9 mouse cellular contexts compared by ENCODE assay signal in genomic region chr3:87985505-87986320, GRCm38 (mm10). TPM values are rescaled to one million over a fixed set of nuclear protein-coding genes. Genes with fewer than 3 reads are reported as not detected.
DNase-seq lines count a peak whose midpoint lies in the region; ATAC-seq lines count a peak whose summit lies in the region.
"Had no signal": no experiment of that assay in that cellular context is flagged by ENCODE, and none has a peak within 500 bp of the region (broad histone marks: within the 10 kb centered on the region; RNA-seq: fewer than 3 reads in every experiment).

No protein-coding gene starts in this region.

- H3K27ac ChIP-seq in midbrain, embryonic 11.5 days (ENCODE audit: low read depth, low read length) = peak overlapping the region; percentile 71
- no peak overlapping the region for H3K27ac ChIP-seq in midbrain, embryonic 16.5 days (ENCODE audit: low read length)
- H3K27ac ChIP-seq in kidney, embryonic 15.5 days = peak overlapping the region; percentile 82
- H3K27ac ChIP-seq in stomach, embryonic 14.5 days (ENCODE audit: low read length) = peak overlapping the region; percentile 61; the same call in 1 of the 2 replicates

- peak; percentile 41 to 58 for DNase-seq in adrenal gland, adult (ENCODE audit: inconsistent age in 2 of 2, low spot score in 1 of 2)
- DNase-seq in adrenal gland, postnatal 14 days = no peak
- DNase-seq in midbrain, embryonic 11.5 days (ENCODE audit: low spot score, missing footprints) = peak; percentile 93
- DNase-seq in right cerebral cortex, postnatal 10 days (ENCODE audit: low spot score in 2 of 2) = no peak
- no peak for DNase-seq in gastrocnemius, postnatal 36 days

- 37% methylated on average over 12 of the region's 12 CpGs for WGBS in midbrain, embryonic 11.5 days
- WGBS in midbrain, embryonic 16.5 days = 24% methylated on average over 12 of the region's 12 CpGs
- WGBS in kidney, embryonic 15.5 days = 38% methylated on average over 12 of the region's 12 CpGs
- WGBS in stomach, embryonic 14.5 days = 37% methylated on average over 12 of the region's 12 CpGs

- intact Hi-C loops in gastrocnemius, postnatal 36 days (cut with DNase I) = loop anchor here (2.0 kb wide), 1 partner anchor 49 kb away; no protein-coding TSS in a partner anchor

- peak overlapping the region; percentile 42; the same call in 1 of the 2 replicates for H3K9ac ChIP-seq in midbrain, embryonic 11.5 days (ENCODE audit: low read length)
- no peak overlapping the region for H3K9ac ChIP-seq in midbrain, embryonic 16.5 days (ENCODE audit: low read depth, low read length)
- 0 out of 2 replicates have a peak overlapping the region, but pooled peaks have one; percentile 14 for H3K9ac ChIP-seq in kidney, embryonic 15.5 days
- no peak overlapping the region for H3K9ac ChIP-seq in stomach, embryonic 14.5 days (replicated peaks; ENCODE audit: low read depth, low read length)

- no peaks in the 10 kb centered on the region for H3K27me3 ChIP-seq in midbrain, embryonic 11.5 days (ENCODE audit: control insufficient read depth, insufficient read depth, low read length)
- peaks cover 2% of the 10 kb centered on the region; the same call in 1 of the 2 replicates for H3K27me3 ChIP-seq in midbrain, embryonic 16.5 days (ENCODE audit: control insufficient read depth, insufficient read depth, low read depth, low read length)
- H3K27me3 ChIP-seq in kidney, embryonic 15.5 days = peaks cover 24% of the 10 kb centered on the region
- peaks cover 9% of the 10 kb centered on the region; the same call in 1 of the 2 replicates for H3K27me3 ChIP-seq in stomach, embryonic 14.5 days (ENCODE audit: control insufficient read depth, insufficient read depth, low read length)

- ATAC-seq in midbrain, embryonic 11.5 days (ENCODE audit: low FRiP score) = 0 out of 2 replicates have a peak, but pooled peaks have one; percentile 14
- no peak for ATAC-seq in midbrain, embryonic 16.5 days
- no peak for ATAC-seq in kidney, embryonic 15.5 days (replicated peaks; ENCODE audit: low FRiP score)
- ATAC-seq in stomach, embryonic 14.5 days (ENCODE audit: insufficient number of reproducible peaks, insufficient read depth, low FRiP score, low read depth) = no peak

- H3K36me3 ChIP-seq in midbrain, embryonic 11.5 days (ENCODE audit: control insufficient read depth, insufficient read depth, low read length) = no peaks in the 10 kb centered on the region
- H3K36me3 ChIP-seq in midbrain, embryonic 16.5 days (ENCODE audit: control insufficient read depth, insufficient read depth, low read length) = no peaks in the 10 kb centered on the region
- H3K36me3 ChIP-seq in kidney, embryonic 15.5 days = no peaks in the 10 kb centered on the region
- H3K36me3 ChIP-seq in stomach, embryonic 14.5 days (ENCODE audit: control insufficient read depth, insufficient read depth, low read length) = no peaks in the 10 kb centered on the region

- peak overlapping the region; percentile 18 for H3K4me2 ChIP-seq in midbrain, embryonic 11.5 days
- no peak overlapping the region for H3K4me2 ChIP-seq in midbrain, embryonic 16.5 days (ENCODE audit: low read length)
- H3K4me2 ChIP-seq in kidney, embryonic 15.5 days = peak overlapping the region; percentile 27; the same call in 1 of the 2 replicates
- H3K4me2 ChIP-seq in stomach, embryonic 14.5 days (replicated peaks; ENCODE audit: low read depth, low read length) = no peak overlapping the region

- H3K9me3 ChIP-seq in midbrain, embryonic 11.5 days (ENCODE audit: control insufficient read depth, low read length) = no peaks in the 10 kb centered on the region
- no peaks in the 10 kb centered on the region for H3K9me3 ChIP-seq in midbrain, embryonic 16.5 days (replicated peaks; ENCODE audit: control insufficient read depth, low read length, poor library complexity, severe bottlenecking)
- no peaks in the 10 kb centered on the region for H3K9me3 ChIP-seq in kidney, embryonic 15.5 days (replicated peaks)
- H3K9me3 ChIP-seq in stomach, embryonic 14.5 days (ENCODE audit: control insufficient read depth, low read depth, low read length) = no peaks in the 10 kb centered on the region

- H3K4me3 ChIP-seq in midbrain, embryonic 11.5 days (ENCODE audit: low read depth, low read length) = no peak overlapping the region
- no peak overlapping the region for H3K4me3 ChIP-seq in midbrain, embryonic 16.5 days (ENCODE audit: low read depth, low read length)
- no peak overlapping the region for H3K4me3 ChIP-seq in kidney, embryonic 15.5 days (replicated peaks)
- no peak overlapping the region for H3K4me3 ChIP-seq in stomach, embryonic 14.5 days (ENCODE audit: low read depth, low read length)

- H3K4me1 ChIP-seq in midbrain, embryonic 11.5 days (ENCODE audit: control insufficient read depth, insufficient read depth, low read length) = peaks cover 67% of the 10 kb centered on the region
- H3K4me1 ChIP-seq in midbrain, embryonic 16.5 days (ENCODE audit: control insufficient read depth, insufficient read depth, low read length) = peaks cover 23% of the 10 kb centered on the region
- H3K4me1 ChIP-seq in kidney, embryonic 15.5 days = peaks cover 76% of the 10 kb centered on the region
- H3K4me1 ChIP-seq in stomach, embryonic 14.5 days (ENCODE audit: control insufficient read depth, insufficient read depth, low read length) = peaks cover 58% of the 10 kb centered on the region

RNA-seq across cellular contexts. Expression of gene Bcan, which starts 14.3 kb away (rescaled TPM):
- total RNA-seq in adrenal gland, postnatal 14 days (2021) = 28.5 and 31.5 TPM in 2 replicates
- 0.37 and 0.44 TPM in 2 replicates for polyA plus RNA-seq in midbrain, embryonic 11.5 days (2014; fragmentation: Nextera tagmentation; extraction: Ambion mirVana)
- polyA plus RNA-seq in midbrain, embryonic 16.5 days (2015; fragmentation: Nextera tagmentation; extraction: Ambion mirVana) = 51.5 and 96.9 TPM in 2 replicates
- 0.17 and 0.33 TPM in 2 replicates for polyA plus RNA-seq in kidney, embryonic 15.5 days (2015; fragmentation: Nextera tagmentation; extraction: Ambion mirVana)
- 0.10 and 0.27 TPM in 2 replicates for polyA plus RNA-seq in stomach, embryonic 14.5 days (2014; fragmentation: Nextera tagmentation; extraction: Ambion mirVana)
- total RNA-seq in gastrocnemius, postnatal 36 days (2021) = under 1 TPM; 0.08 to 0.17 TPM
- total RNA-seq: hematopoietic stem cell, adult 5-6 weeks had no signal

RNA-seq across cellular contexts. Expression of gene Nes, which starts 14.8 kb away (rescaled TPM):
- 14.5 and 23.0 TPM in 2 replicates for total RNA-seq in adrenal gland, postnatal 14 days (2021)
- 70.3 and 85.4 TPM in 2 replicates for polyA plus RNA-seq in midbrain, embryonic 11.5 days (2014; fragmentation: Nextera tagmentation; extraction: Ambion mirVana)
- polyA plus RNA-seq in midbrain, embryonic 16.5 days (2015; fragmentation: Nextera tagmentation; extraction: Ambion mirVana) = 14.1 and 21.8 TPM in 2 replicates
- polyA plus RNA-seq in kidney, embryonic 15.5 days (2015; fragmentation: Nextera tagmentation; extraction: Ambion mirVana) = 31.1 and 34.6 TPM in 2 replicates
- polyA plus RNA-seq in stomach, embryonic 14.5 days (2014; fragmentation: Nextera tagmentation; extraction: Ambion mirVana) = 10.5 and 10.6 TPM in 2 replicates
- total RNA-seq in gastrocnemius, postnatal 36 days (2021) = 10 to 100 TPM; 15.4 to 20.5 TPM

RNA-seq across cellular contexts. Expression of gene Crabp2, which starts 37.2 kb away (rescaled TPM):
- not detected in 2 replicates for total RNA-seq in adrenal gland, postnatal 14 days (2021)
- 539 and 540 TPM in 2 replicates for polyA plus RNA-seq in midbrain, embryonic 11.5 days (2014; fragmentation: Nextera tagmentation; extraction: Ambion mirVana)
- 42.5 and 44.4 TPM in 2 replicates for polyA plus RNA-seq in midbrain, embryonic 16.5 days (2015; fragmentation: Nextera tagmentation; extraction: Ambion mirVana)
- 81.1 and 82.3 TPM in 2 replicates for polyA plus RNA-seq in kidney, embryonic 15.5 days (2015; fragmentation: Nextera tagmentation; extraction: Ambion mirVana)
- polyA plus RNA-seq in stomach, embryonic 14.5 days (2014; fragmentation: Nextera tagmentation; extraction: Ambion mirVana) = 30.7 and 44.1 TPM in 2 replicates
- under 1 TPM; 0.37 to 0.48 TPM for total RNA-seq in gastrocnemius, postnatal 36 days (2021)
- total RNA-seq: hematopoietic stem cell, adult 5-6 weeks had no signal

RNA-seq across cellular contexts. Expression of gene Hapln2, which starts 41.7 kb away (rescaled TPM):
- not detected in 2 replicates for total RNA-seq in adrenal gland, postnatal 14 days (2021)
- 0.11 TPM in 1 of 2 replicates, not detected in the other for polyA plus RNA-seq in midbrain, embryonic 11.5 days (2014; fragmentation: Nextera tagmentation; extraction: Ambion mirVana)
- polyA plus RNA-seq in midbrain, embryonic 16.5 days (2015; fragmentation: Nextera tagmentation; extraction: Ambion mirVana) = 0.37 and 0.74 TPM in 2 replicates
- 0.12 and 0.23 TPM in 2 replicates for polyA plus RNA-seq in kidney, embryonic 15.5 days (2015; fragmentation: Nextera tagmentation; extraction: Ambion mirVana)
- polyA plus RNA-seq in stomach, embryonic 14.5 days (2014; fragmentation: Nextera tagmentation; extraction: Ambion mirVana) = 0.26 TPM in 1 of 2 replicates, not detected in the other
- under 1 TPM in 1 of 2 experiments, not detected in 1; 0.42 TPM for total RNA-seq in gastrocnemius, postnatal 36 days (2021)
- total RNA-seq: hematopoietic stem cell, adult 5-6 weeks had no signal

RNA-seq across cellular contexts. Expression of gene Rrnad1, which starts 55.2 kb away (rescaled TPM):
- total RNA-seq in adrenal gland, postnatal 14 days (2021) = 13.9 and 15.6 TPM in 2 replicates
- 14.6 and 17.0 TPM in 2 replicates for polyA plus RNA-seq in midbrain, embryonic 11.5 days (2014; fragmentation: Nextera tagmentation; extraction: Ambion mirVana)
- 20.5 and 23.2 TPM in 2 replicates for polyA plus RNA-seq in midbrain, embryonic 16.5 days (2015; fragmentation: Nextera tagmentation; extraction: Ambion mirVana)
- 17.7 and 23.0 TPM in 2 replicates for polyA plus RNA-seq in kidney, embryonic 15.5 days (2015; fragmentation: Nextera tagmentation; extraction: Ambion mirVana)
- polyA plus RNA-seq in stomach, embryonic 14.5 days (2014; fragmentation: Nextera tagmentation; extraction: Ambion mirVana) = 17.9 and 20.0 TPM in 2 replicates
- 1 to 10 TPM; 3.0 to 4.1 TPM for total RNA-seq in gastrocnemius, postnatal 36 days (2021)

Comparison
In these comparisons a context has a peak if more than half of its experiments do, and no peak if none do; other contexts are left out.
1. DNase-seq: peak in adrenal gland, adult (2 of 2) and midbrain, embryonic 11.5 days (single experiment); none in adrenal gland, postnatal 14 days (single experiment), right cerebral cortex, postnatal 10 days (0 of 2) and gastrocnemius, postnatal 36 days (0 of 2).
2. H3K4me2 ChIP-seq: peak in midbrain, embryonic 11.5 days (single experiment) and kidney, embryonic 15.5 days (single experiment); none in midbrain, embryonic 16.5 days (single experiment) and stomach, embryonic 14.5 days (single experiment).
3. H3K9ac ChIP-seq: peak in midbrain, embryonic 11.5 days (single experiment) and kidney, embryonic 15.5 days (single experiment); none in midbrain, embryonic 16.5 days (single experiment) and stomach, embryonic 14.5 days (single experiment).
4. RNA of gene Bcan, which starts 14.3 kb away (polyA plus RNA-seq): 51.5 to 96.9 TPM in midbrain, embryonic 16.5 days; 0.37 to 0.44 TPM in midbrain, embryonic 11.5 days, 0.10 to 0.27 TPM in stomach, embryonic 14.5 days and 0.17 to 0.33 TPM in kidney, embryonic 15.5 days; every median in the first group is over 10 times any median in the second.